Mouse (Mus musculus): ENCODE data around the gene Tmco1. TPM values are rescaled to one million over a fixed set of nuclear protein-coding genes. Genes with fewer than 3 reads are reported as not detected.

The Tmco1 gene
- polyA plus RNA-seq, 1 experiment = 20.5 TPM

DNA sequence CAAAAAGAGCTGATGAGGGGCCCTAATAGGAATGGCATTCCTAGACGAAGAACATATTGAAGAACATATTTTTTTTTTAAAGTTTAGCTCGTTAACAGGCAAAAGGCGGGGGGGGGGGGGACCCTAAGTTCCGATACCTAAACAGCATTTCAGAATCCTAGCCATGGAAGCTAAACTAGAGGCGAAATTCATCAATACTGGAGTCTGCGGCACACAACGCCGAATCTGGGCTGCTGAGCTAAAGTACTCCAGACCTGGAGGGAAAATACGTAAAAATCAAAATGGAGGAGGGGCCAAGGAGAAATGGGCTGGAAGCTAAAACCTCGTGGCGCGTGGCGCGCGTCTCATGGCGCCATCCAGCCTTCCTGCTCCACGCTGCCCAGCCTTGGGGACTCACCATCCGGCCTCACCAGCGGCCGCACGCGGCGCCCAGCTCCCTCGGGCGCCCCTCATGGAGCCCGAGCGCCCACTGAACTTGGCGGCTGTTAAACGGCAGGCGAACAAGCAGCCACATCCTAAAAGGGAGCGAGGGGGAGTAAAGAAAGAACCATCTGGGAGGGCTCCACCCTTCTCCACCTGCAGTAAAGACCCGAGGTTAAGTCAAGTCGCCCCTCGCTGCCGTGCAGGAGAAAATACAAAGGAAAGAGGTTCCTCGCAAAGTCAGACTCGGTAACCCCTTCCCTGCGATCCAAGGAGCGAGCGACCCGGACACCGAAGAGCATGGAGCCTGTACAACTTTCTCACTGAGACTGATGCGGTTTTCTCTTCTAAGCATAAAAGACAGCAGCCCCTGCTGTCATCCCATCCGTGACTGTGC lies 24.5 kb upstream of the Tmco1 start:
- Histone ChIP-seq H3K36me3 (ENCODE audit: control insufficient read depth, insufficient read depth, low read length) (no peaks in the 10 kb centered on the region), H3K27me3 (ENCODE audit: control insufficient read depth, insufficient read depth, low read length) (no peaks in the 10 kb centered on the region), H3K27ac (ENCODE audit: insufficient read depth, low read depth, low read length) (peak overlapping the region; percentile 10; the same call in 1 of the 2 replicates), H3K4me1 (ENCODE audit: control insufficient read depth, insufficient read depth, insufficient read length, low read length) (peaks cover 3% of the 10 kb centered on the region; the same call in 1 of the 2 replicates), H3K4me3 (ENCODE audit: low read depth, low read length) (peak overlapping the region; percentile 81)
- TF ChIP-seq POLR2A (IDR thresholded peaks at IDR 0.05; ENCODE audit: low read depth, low read length) (no peak), CTCF (IDR thresholded peaks at IDR 0.05; ENCODE audit: extremely low read depth, insufficient read length, insufficient replicate concordance, low read depth, low read length) (no peak)
- under 1% methylated on average over 44 of the region's 44 CpGs for WGBS

DNA sequence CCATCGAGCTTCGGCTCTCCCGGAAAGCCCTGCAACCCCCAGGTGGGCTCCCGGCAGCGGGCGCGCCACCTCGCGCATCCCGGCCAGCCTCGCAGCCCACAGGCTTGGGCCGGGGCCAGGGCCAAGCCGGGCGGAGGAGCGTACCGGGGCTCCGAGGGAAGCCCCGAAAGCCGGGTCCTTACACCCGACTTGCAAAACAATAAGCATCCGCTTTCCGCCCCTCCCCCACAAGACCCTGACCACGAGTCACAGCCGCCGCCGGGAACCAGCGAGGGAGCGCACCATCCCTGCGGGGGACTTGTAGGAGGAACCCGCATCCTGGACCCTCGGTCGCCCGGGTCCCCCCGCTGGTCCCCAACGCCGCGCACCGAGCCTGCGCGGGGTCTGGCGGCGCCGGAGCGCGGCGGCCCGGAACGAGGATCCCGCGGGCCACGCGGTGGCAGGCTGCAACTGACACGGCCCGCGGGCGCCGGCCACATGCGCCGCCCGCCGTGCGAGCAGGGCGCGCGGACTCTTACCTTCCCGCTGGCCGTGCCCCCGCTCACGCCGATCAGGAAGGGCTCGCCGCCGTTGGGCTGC lies 23.8 kb upstream of the Tmco1 start:
- H3K4me1 ChIP-seq (ENCODE audit: control insufficient read depth, insufficient read depth, insufficient read length, low read length) = peaks cover 3% of the 10 kb centered on the region; the same call in 1 of the 2 replicates
- TF ChIP-seq POLR2A (IDR thresholded peaks at IDR 0.05; ENCODE audit: low read depth, low read length) (no peak), CTCF (IDR thresholded peaks at IDR 0.05; ENCODE audit: extremely low read depth, insufficient read length, insufficient replicate concordance, low read depth, low read length) (no peak)
- peak overlapping the region; percentile 10 for H3K27ac ChIP-seq (ENCODE audit: insufficient read depth, low read depth, low read length)
- no peaks in the 10 kb centered on the region for H3K27me3 ChIP-seq (ENCODE audit: control insufficient read depth, insufficient read depth, low read length)
- H3K36me3 ChIP-seq (ENCODE audit: control insufficient read depth, insufficient read depth, low read length) = no peaks in the 10 kb centered on the region
- peak overlapping the region; percentile 81 for H3K4me3 ChIP-seq (ENCODE audit: low read depth, low read length)
- WGBS = 1% methylated on average over 73 of the region's 73 CpGs

DNA sequence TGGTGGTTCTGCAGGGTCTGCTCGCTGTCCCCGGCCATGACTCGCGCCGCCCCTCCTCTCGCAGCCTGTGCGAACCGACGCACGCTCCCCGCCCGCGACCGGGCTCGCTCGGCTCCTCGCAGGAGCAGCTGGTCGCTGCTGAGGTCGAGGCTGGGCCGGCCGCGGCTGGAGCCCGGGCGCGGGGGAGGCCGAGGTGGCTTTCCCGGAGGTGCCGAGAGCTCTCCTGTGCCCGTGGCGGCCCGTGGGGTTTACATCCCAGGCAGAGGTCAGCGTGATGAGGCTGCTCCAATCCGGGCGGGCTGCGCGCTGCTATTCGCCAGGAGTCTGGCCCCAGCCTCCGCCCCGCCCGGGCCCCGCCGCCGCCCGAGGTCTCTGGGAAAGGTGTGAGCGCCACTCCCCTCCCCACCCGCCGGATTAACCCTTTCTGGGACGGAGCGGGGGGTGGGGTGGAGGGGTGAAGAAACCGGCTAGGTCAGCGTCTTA lies 23.3 kb upstream of the Tmco1 start:
- TF ChIP-seq POLR2A (IDR thresholded peaks at IDR 0.05; ENCODE audit: low read depth, low read length) = peak; percentile 91
- 0 out of 2 replicates have a peak, but pooled peaks have one; percentile 4 for TF ChIP-seq CTCF (IDR thresholded peaks at IDR 0.05; ENCODE audit: extremely low read depth, insufficient read length, insufficient replicate concordance, low read depth, low read length)
- H3K27me3 ChIP-seq (ENCODE audit: control insufficient read depth, insufficient read depth, low read length) = 0 out of 2 replicates have a peak, but pooled peaks cover under 1% of the 10 kb centered on the region
- H3K4me1 ChIP-seq (ENCODE audit: control insufficient read depth, insufficient read depth, insufficient read length, low read length) = peaks cover 3% of the 10 kb centered on the region; the same call in 1 of the 2 replicates
- H3K36me3 ChIP-seq (ENCODE audit: control insufficient read depth, insufficient read depth, low read length) = no peaks in the 10 kb centered on the region
- H3K4me3 ChIP-seq (ENCODE audit: low read depth, low read length) = peak overlapping the region; percentile 81
- H3K27ac ChIP-seq (ENCODE audit: insufficient read depth, low read depth, low read length) = peak overlapping the region; percentile 10
- WGBS = under 1% methylated on average over 51 of the region's 51 CpGs

DNA sequence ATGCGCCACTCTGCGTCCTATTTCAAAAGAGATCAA lies 23.0 kb upstream of the Tmco1 start, which contains the start of gene Uck2:
Gene Uck2, minus strand, starts transcription at position 1 of the 36 bp plus-strand sequence.
- Histone ChIP-seq H3K27ac (ENCODE audit: insufficient read depth, low read depth, low read length) (peak within 1 kb of the TSS; percentile 10), H3K4me3 (ENCODE audit: low read depth, low read length) (peak within 1 kb of the TSS; percentile 81), H3K4me1 (ENCODE audit: control insufficient read depth, insufficient read depth, insufficient read length, low read length) (peaks cover 3% of the 10 kb centered on the region; the same call in 1 of the 2 replicates), H3K27me3 (ENCODE audit: control insufficient read depth, insufficient read depth, low read length) (peaks cover 3% of the 10 kb centered on the region; the same call in 1 of the 2 replicates), H3K36me3 (ENCODE audit: control insufficient read depth, insufficient read depth, low read length) (no peaks in the 10 kb centered on the region)
- WGBS = 0% methylated on average over 2 of the region's 2 CpGs
- TF ChIP-seq POLR2A (IDR thresholded peaks at IDR 0.05; ENCODE audit: low read depth, low read length) (no peak), CTCF (IDR thresholded peaks at IDR 0.05; ENCODE audit: extremely low read depth, insufficient read length, insufficient replicate concordance, low read depth, low read length) (no peak)

DNA sequence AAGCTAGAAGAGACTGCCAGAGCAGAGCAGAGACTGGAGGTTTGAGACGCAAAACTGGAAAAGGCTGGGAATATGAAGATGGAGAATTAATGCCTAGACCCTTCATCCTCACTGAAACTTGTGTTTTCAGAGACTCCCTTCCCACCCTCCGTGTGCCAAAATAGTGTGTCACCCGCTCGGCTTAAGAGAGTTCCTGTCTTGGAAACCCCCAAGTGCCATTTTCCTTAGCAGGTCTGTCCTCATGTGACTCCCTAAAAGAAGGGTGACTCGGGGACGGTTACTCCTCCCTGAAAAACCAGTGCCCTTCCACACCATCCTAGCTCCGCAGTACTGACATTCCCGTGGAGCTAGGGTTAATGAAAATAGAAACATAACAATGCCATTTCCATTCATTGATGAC lies 22.8 kb upstream of the Tmco1 start:
- 4% methylated on average over 8 of the region's 8 CpGs for WGBS
- Histone ChIP-seq H3K4me3 (ENCODE audit: low read depth, low read length) (peak overlapping the region; percentile 81), H3K27ac (ENCODE audit: insufficient read depth, low read depth, low read length) (no peak overlapping the region), H3K27me3 (ENCODE audit: control insufficient read depth, insufficient read depth, low read length) (peaks cover 5% of the 10 kb centered on the region; the same call in 1 of the 2 replicates), H3K36me3 (ENCODE audit: control insufficient read depth, insufficient read depth, low read length) (no peaks in the 10 kb centered on the region), H3K4me1 (ENCODE audit: control insufficient read depth, insufficient read depth, insufficient read length, low read length) (peaks cover 3% of the 10 kb centered on the region; the same call in 1 of the 2 replicates)
- TF ChIP-seq CTCF (IDR thresholded peaks at IDR 0.05; ENCODE audit: extremely low read depth, insufficient read length, insufficient replicate concordance, low read depth, low read length) (no peak), POLR2A (IDR thresholded peaks at IDR 0.05; ENCODE audit: low read depth, low read length) (no peak)

DNA sequence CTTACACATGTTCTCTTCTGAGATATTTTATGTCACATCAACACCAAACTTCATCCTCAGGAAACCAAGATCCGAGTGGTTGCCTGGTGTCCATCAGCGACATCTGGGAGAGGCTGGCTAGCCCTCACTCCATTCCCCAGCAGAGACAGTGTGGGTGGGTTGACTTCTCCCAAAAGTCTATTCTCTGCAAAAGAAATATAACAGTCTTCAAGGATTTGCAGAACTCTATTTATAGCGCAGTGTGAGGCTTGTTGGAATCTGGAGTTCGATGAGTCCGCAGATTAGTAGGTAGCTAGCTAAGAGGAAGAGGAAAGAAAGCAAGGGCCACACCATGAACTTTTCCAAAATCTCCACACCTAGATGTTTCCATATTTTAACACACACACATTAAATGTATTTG lies 21.0 kb upstream of the Tmco1 start:
- 88% methylated on average over 5 of the region's 5 CpGs for WGBS
- H3K27ac ChIP-seq (ENCODE audit: insufficient read depth, low read depth, low read length) = no peak overlapping the region
- peaks cover 5% of the 10 kb centered on the region; the same call in 1 of the 2 replicates for H3K27me3 ChIP-seq (ENCODE audit: control insufficient read depth, insufficient read depth, low read length)
- no peak for TF ChIP-seq CTCF (IDR thresholded peaks at IDR 0.05; ENCODE audit: extremely low read depth, insufficient read length, insufficient replicate concordance, low read depth, low read length)
- no peak for TF ChIP-seq POLR2A (IDR thresholded peaks at IDR 0.05; ENCODE audit: low read depth, low read length)
- peaks cover 3% of the 10 kb centered on the region; the same call in 1 of the 2 replicates for H3K4me1 ChIP-seq (ENCODE audit: control insufficient read depth, insufficient read depth, insufficient read length, low read length)
- H3K36me3 ChIP-seq (ENCODE audit: control insufficient read depth, insufficient read depth, low read length) = no peaks in the 10 kb centered on the region
- no peak overlapping the region for H3K4me3 ChIP-seq (ENCODE audit: low read depth, low read length)
